Comparison of ENCODE assay signal across 18 mouse cellular contexts in the genomic region with DNA sequence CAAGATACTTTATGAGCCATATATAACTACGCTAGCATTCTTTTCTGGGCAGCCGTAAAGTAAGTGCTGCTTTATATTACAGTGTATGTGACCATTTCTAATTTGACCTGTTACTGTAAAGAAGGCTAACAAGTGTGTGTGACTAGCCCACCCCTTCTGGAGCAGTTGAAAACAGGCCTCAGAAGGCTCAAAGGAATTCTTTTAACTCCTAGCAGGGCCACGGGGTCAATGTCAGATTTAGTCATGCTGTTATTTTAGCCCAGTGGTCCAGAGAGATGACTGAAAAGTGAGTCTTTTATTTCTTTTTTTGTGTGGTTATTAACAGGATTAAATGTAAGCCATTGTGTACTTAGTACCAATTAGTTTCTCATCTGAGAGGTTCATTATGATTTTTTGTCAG. TPM values are rescaled to one million over a fixed set of nuclear protein-coding genes. Genes with fewer than 3 reads are reported as not detected.
A peak's percentile ranks its signal among the peaks of the same experiment; 100 is the strongest.
DNase-seq lines count a peak whose midpoint lies in the region; ATAC-seq lines count a peak whose summit lies in the region.
"Had no signal": no experiment of that assay in that cellular context is flagged by ENCODE, and none has a peak within 500 bp of the region (broad histone marks: within the 10 kb centered on the region; RNA-seq: fewer than 3 reads in every experiment).

No protein-coding gene starts in this region.

- H3K9me3 ChIP-seq in forebrain, embryonic 11.5 days (ENCODE audit: control insufficient read depth, low read length) = no peaks in the 10 kb centered on the region
- H3K9me3 ChIP-seq in forebrain, embryonic 15.5 days = no peaks in the 10 kb centered on the region
- H3K9me3 ChIP-seq in midbrain, embryonic 11.5 days (ENCODE audit: control insufficient read depth, low read length) = no peaks in the 10 kb centered on the region
- no peaks in the 10 kb centered on the region for H3K9me3 ChIP-seq in midbrain, embryonic 15.5 days
- H3K9me3 ChIP-seq: heart, embryonic 15.5 days; hindbrain, embryonic 13.5 days; intestine, embryonic 15.5 days had no signal

- no peak for ATAC-seq in forebrain, embryonic 11.5 days (replicated peaks; ENCODE audit: low FRiP score)
- ATAC-seq in forebrain, embryonic 15.5 days (replicated peaks) = no peak
- ATAC-seq in midbrain, embryonic 11.5 days (ENCODE audit: low FRiP score) = no peak
- ATAC-seq in midbrain, embryonic 15.5 days (replicated peaks) = no peak
- ATAC-seq: forebrain, embryonic 14.5 days; intestine, embryonic 15.5 days; liver, postnatal 0 days had no signal

- H3K36me3 ChIP-seq in forebrain, embryonic 11.5 days (ENCODE audit: control insufficient read depth, insufficient read depth, low read length) = no peaks in the 10 kb centered on the region
- no peaks in the 10 kb centered on the region for H3K36me3 ChIP-seq in forebrain, embryonic 15.5 days
- H3K36me3 ChIP-seq in midbrain, embryonic 11.5 days (ENCODE audit: control insufficient read depth, insufficient read depth, low read length) = no peaks in the 10 kb centered on the region
- no peaks in the 10 kb centered on the region for H3K36me3 ChIP-seq in midbrain, embryonic 15.5 days (replicated peaks)
- H3K36me3 ChIP-seq: heart, embryonic 15.5 days; hindbrain, embryonic 13.5 days; intestine, embryonic 15.5 days had no signal

- no peak overlapping the region for H3K4me3 ChIP-seq in forebrain, embryonic 11.5 days (ENCODE audit: low read depth, low read length)
- no peak overlapping the region for H3K4me3 ChIP-seq in forebrain, embryonic 15.5 days
- H3K4me3 ChIP-seq in midbrain, embryonic 11.5 days (ENCODE audit: low read depth, low read length) = no peak overlapping the region
- H3K4me3 ChIP-seq in midbrain, embryonic 15.5 days = no peak overlapping the region
- H3K4me3 ChIP-seq: heart, embryonic 15.5 days; hindbrain, embryonic 13.5 days; intestine, embryonic 15.5 days had no signal

- H3K27me3 ChIP-seq in forebrain, embryonic 11.5 days (ENCODE audit: control insufficient read depth, insufficient read depth, low read length) = no peaks in the 10 kb centered on the region
- H3K27me3 ChIP-seq in forebrain, embryonic 15.5 days = no peaks in the 10 kb centered on the region
- H3K27me3 ChIP-seq in midbrain, embryonic 11.5 days (ENCODE audit: control insufficient read depth, insufficient read depth, low read length) = no peaks in the 10 kb centered on the region
- H3K27me3 ChIP-seq in midbrain, embryonic 15.5 days (replicated peaks) = 0 out of 2 replicates have a peak, but pooled peaks cover 2% of the 10 kb centered on the region
- H3K27me3 ChIP-seq: heart, embryonic 15.5 days; hindbrain, embryonic 13.5 days; intestine, embryonic 15.5 days had no signal

- no peak overlapping the region for H3K9ac ChIP-seq in forebrain, embryonic 11.5 days (ENCODE audit: low read length)
- no peak overlapping the region for H3K9ac ChIP-seq in forebrain, embryonic 15.5 days (replicated peaks)
- no peak overlapping the region for H3K9ac ChIP-seq in midbrain, embryonic 11.5 days (ENCODE audit: low read length)
- no peak overlapping the region for H3K9ac ChIP-seq in midbrain, embryonic 15.5 days
- H3K9ac ChIP-seq: heart, embryonic 15.5 days; hindbrain, embryonic 13.5 days; intestine, embryonic 15.5 days; liver, postnatal 0 days had no signal

- intact Hi-C loops in gastrocnemius, postnatal 36 days (cut with DNase I) = no loop called here

- 35% methylated on average over 3 of the region's 3 CpGs for WGBS in forebrain, embryonic 11.5 days
- 36% methylated on average over 3 of the region's 3 CpGs for WGBS in forebrain, embryonic 15.5 days
- WGBS in midbrain, embryonic 11.5 days = 44% methylated on average over 3 of the region's 3 CpGs
- 43% methylated on average over 3 of the region's 3 CpGs for WGBS in midbrain, embryonic 15.5 days

- no peaks in the 10 kb centered on the region; the same call in 1 of the 2 replicates for H3K4me1 ChIP-seq in forebrain, embryonic 11.5 days (replicated peaks; ENCODE audit: control insufficient read depth, insufficient read depth, low read length)
- peaks cover 2% of the 10 kb centered on the region; the same call in 1 of the 2 replicates for H3K4me1 ChIP-seq in forebrain, embryonic 15.5 days
- H3K4me1 ChIP-seq in midbrain, embryonic 11.5 days (ENCODE audit: control insufficient read depth, insufficient read depth, low read length) = peaks cover 5% of the 10 kb centered on the region
- no peaks in the 10 kb centered on the region for H3K4me1 ChIP-seq in midbrain, embryonic 15.5 days
- H3K4me1 ChIP-seq: hindbrain, embryonic 13.5 days; intestine, embryonic 15.5 days had no signal

- peak; percentile 50 for DNase-seq in forebrain, embryonic 11.5 days (ENCODE audit: low spot score)
- DNase-seq in midbrain, embryonic 11.5 days (ENCODE audit: low spot score, missing footprints) = peak; percentile 86
- peak; percentile 70 for DNase-seq in embryo, embryonic 11 days
- DNase-seq in retina, postnatal 1 day = peak; percentile 51
- DNase-seq in gastrocnemius, postnatal 36 days = no peak
- DNase-seq in spleen, adult 18-20 months = no peak
- DNase-seq: cerebellum, adult 11-12 months; heart, adult 18-20 months; kidney, postnatal 10 days; liver; liver, postnatal 0 days; lung, postnatal 14 days had no signal

- H3K27ac ChIP-seq in forebrain, embryonic 11.5 days (ENCODE audit: low read depth, low read length) = no peak overlapping the region
- no peak overlapping the region for H3K27ac ChIP-seq in forebrain, embryonic 15.5 days (replicated peaks)
- no peak overlapping the region for H3K27ac ChIP-seq in midbrain, embryonic 11.5 days (ENCODE audit: low read depth, low read length)
- H3K27ac ChIP-seq in midbrain, embryonic 15.5 days = no peak overlapping the region
- H3K27ac ChIP-seq: heart, embryonic 15.5 days; hindbrain, embryonic 13.5 days; intestine, embryonic 15.5 days had no signal

- no peak overlapping the region for H3K4me2 ChIP-seq in forebrain, embryonic 11.5 days (ENCODE audit: low read depth, low read length, severe bottlenecking)
- no peak overlapping the region for H3K4me2 ChIP-seq in forebrain, embryonic 15.5 days (replicated peaks)
- no peak overlapping the region for H3K4me2 ChIP-seq in midbrain, embryonic 11.5 days
- no peak overlapping the region for H3K4me2 ChIP-seq in midbrain, embryonic 15.5 days
- H3K4me2 ChIP-seq: heart, embryonic 15.5 days; hindbrain, embryonic 13.5 days; intestine, embryonic 15.5 days had no signal

RNA-seq across cellular contexts. Expression of a gene that starts 22.6 kb away (rescaled TPM):
- polyA plus RNA-seq in forebrain, embryonic 11.5 days (2014; fragmentation: Nextera tagmentation; extraction: Ambion mirVana) = 20.7 and 24.3 TPM in 2 replicates
- polyA plus RNA-seq in forebrain, embryonic 15.5 days (2015; fragmentation: Nextera tagmentation; extraction: Ambion mirVana) = 39.8 and 41.0 TPM in 2 replicates
- 19.5 TPM in 2 replicates for polyA plus RNA-seq in midbrain, embryonic 11.5 days (2014; fragmentation: Nextera tagmentation; extraction: Ambion mirVana)
- 35.3 and 37.1 TPM in 2 replicates for polyA plus RNA-seq in midbrain, embryonic 15.5 days (2015; fragmentation: Nextera tagmentation; extraction: Ambion mirVana)
- total RNA-seq in gastrocnemius, postnatal 36 days (2021) = 10 to 100 TPM; 11.5 to 16.2 TPM

Comparison
In these comparisons a context has a peak if more than half of its experiments do, and no peak if none do; other contexts are left out.
1. DNase-seq: peak in forebrain, embryonic 11.5 days (single experiment), midbrain, embryonic 11.5 days (single experiment), embryo, embryonic 11 days (single experiment) and retina, postnatal 1 day (single experiment); none in gastrocnemius, postnatal 36 days (0 of 2) and spleen, adult 18-20 months (0 of 2).